Mouse (Mus musculus): Measurements from ENCODE around the gene Best2. TPM values are rescaled to one million over a fixed set of nuclear protein-coding genes. Genes with fewer than 3 reads are reported as not detected.

The Best2 gene
- total and polyA plus RNA-seq, 3 experiments = 0.04 to 0.13 TPM; not detected in 1

- Histone ChIP-seq H3K4me1 (ENCODE audit: control insufficient read depth in 1 of 2, insufficient read depth in 2 of 2, low read length in 2 of 2) (peaks cover 11 to 61% of the 10 kb centered on the region in 2 experiments), H3K27me3 (ENCODE audit: control insufficient read depth in 1 of 2, insufficient read depth in 2 of 2, low read length in 2 of 2) (no peaks in the 10 kb centered on the region), H3K4me3 (ENCODE audit: control insufficient read depth in 1 of 2, insufficient read depth in 1 of 2, low read depth in 2 of 2, low read length in 2 of 2) (peak overlapping the region in 1 of 2 experiments; percentile 65; a peak in 2 of 4 replicates)
Measured at GRCm38 (mm10) chr8:84984294-84985048, 29.9 kb downstream of the Best2 start.

GRCm38 (mm10) chr8:84982499-84983011 lies 31.8 kb downstream of the Best2 start:
- no peaks in the 10 kb centered on the region for H3K27me3 ChIP-seq (ENCODE audit: control insufficient read depth in 1 of 2, insufficient read depth in 2 of 2, low read length in 2 of 2)
- peak overlapping the region; percentile 83 for H3K9ac ChIP-seq (ENCODE audit: control insufficient read depth, low read depth, low read length, poor library complexity, severe bottlenecking)
- H3K36me3 ChIP-seq (ENCODE audit: control insufficient read depth in 1 of 2, insufficient read depth in 2 of 2, low read length in 2 of 2) = peaks cover 0 to 48% of the 10 kb centered on the region in 2 experiments; a peak in 2 of 4 replicates
- TF ChIP-seq BHLHE40 (IDR thresholded peaks at IDR 0.05; ENCODE audit: borderline replicate concordance, low read depth, low read length) (0 out of 2 replicates have a peak, but pooled peaks have one; percentile 13), ELF1 (IDR thresholded peaks at IDR 0.05; ENCODE audit: low read depth, low read length) (no peak), POLR2A (IDR thresholded peaks at IDR 0.05; ENCODE audit: control insufficient read depth in 1 of 2, insufficient read depth in 1 of 2, low read depth in 1 of 2, low read length in 2 of 2, poor library complexity in 1 of 2) (peak in 1 of 2 experiments; percentile 40; a peak in 1 of 4 replicates), MEF2A (IDR thresholded peaks at IDR 0.05; ENCODE audit: extremely low read depth, insufficient replicate concordance, low read depth, low read length, poor library complexity, severe bottlenecking) (no peak), SIN3A (IDR thresholded peaks at IDR 0.05; ENCODE audit: low read length) (peak; percentile 50; the same call in 1 of the 2 replicates), ZC3H11A (IDR thresholded peaks at IDR 0.05; ENCODE audit: low read depth, low read length) (no peak), MAZ (IDR thresholded peaks at IDR 0.05; ENCODE audit: low read depth, low read length) (0 out of 2 replicates have a peak, but pooled peaks have one; percentile 64), ZNF384 (IDR thresholded peaks at IDR 0.05; ENCODE audit: low read depth, low read length) (no peak), CHD2 (IDR thresholded peaks at IDR 0.05; ENCODE audit: low read length) (no peak), MAX (IDR thresholded peaks at IDR 0.05; ENCODE audit: low read length) (no peak), KAT2A (conservative IDR thresholded peaks at IDR 0.05; ENCODE audit: low read depth, low read length) (no peak), TAL1 (IDR thresholded peaks at IDR 0.05; ENCODE audit: low read length) (peak; percentile 32; the same call in 1 of the 2 replicates), RCOR1 (IDR thresholded peaks at IDR 0.05; ENCODE audit: low read depth, low read length) (no peak), TCF12 (IDR thresholded peaks at IDR 0.05; ENCODE audit: low read depth, low read length) (peak; percentile 24; the same call in 1 of the 2 replicates), TBP (IDR thresholded peaks at IDR 0.05; ENCODE audit: low read depth, low read length) (0 out of 2 replicates have a peak, but pooled peaks have one; percentile 10), CTCF (IDR thresholded peaks at IDR 0.05 in 2 of 3, conservative IDR thresholded peaks at IDR 0.05 in 1 of 3; ENCODE audit: control insufficient read depth in 1 of 3, insufficient read depth in 1 of 3, low read depth in 2 of 3, low read length in 3 of 3, poor library complexity in 1 of 3, severe bottlenecking in 1 of 3) (no peak), HCFC1 (IDR thresholded peaks at IDR 0.05; ENCODE audit: low read depth, low read length) (peak; percentile 23; the same call in 1 of the 2 replicates), EP300 (IDR thresholded peaks at IDR 0.05; ENCODE audit: low read depth in 1 of 2, low read length in 2 of 2) (peak in 1 of 2 experiments; percentile 24; a peak in 1 of 4 replicates), MYC (IDR thresholded peaks at IDR 0.05; ENCODE audit: low read depth, low read length) (peak; percentile 64; the same call in 1 of the 2 replicates), USF2 (IDR thresholded peaks at IDR 0.05; ENCODE audit: borderline replicate concordance in 1 of 2, insufficient read depth in 1 of 2, low read depth in 1 of 2, low read length in 2 of 2) (no peak), MXI1 (IDR thresholded peaks at IDR 0.05; ENCODE audit: low read depth, low read length) (no peak)
- no peaks in the 10 kb centered on the region for H3K9me3 ChIP-seq (replicated peaks; ENCODE audit: insufficient read depth, low read length)
- H3K79me2 ChIP-seq (ENCODE audit: control insufficient read depth, insufficient read depth, low read length, poor library complexity) = peaks cover 16% of the 10 kb centered on the region
- peak; percentile 84 for DNase-seq (ENCODE audit: low read depth, low spot score)
- H3K4me1 ChIP-seq (ENCODE audit: control insufficient read depth in 1 of 2, insufficient read depth in 2 of 2, low read length in 2 of 2) = peaks cover 11 to 63% of the 10 kb centered on the region in 2 experiments
- H3K27ac ChIP-seq (ENCODE audit: control insufficient read depth, low read depth, low read length) = peak overlapping the region; percentile 99
- H3K4me3 ChIP-seq (ENCODE audit: control insufficient read depth in 1 of 2, insufficient read depth in 1 of 2, low read depth in 2 of 2, low read length in 2 of 2) = no peak overlapping the region

More at GRCm38 (mm10) chr8:84984294-84985048, 29.9 kb downstream of the Best2 start:
- Histone ChIP-seq H3K9me3 (replicated peaks; ENCODE audit: insufficient read depth, low read length) (no peaks in the 10 kb centered on the region), H3K27ac (ENCODE audit: control insufficient read depth, low read depth, low read length) (peak overlapping the region; percentile 91), H3K36me3 (ENCODE audit: control insufficient read depth in 1 of 2, insufficient read depth in 2 of 2, low read length in 2 of 2) (peaks cover 0 to 50% of the 10 kb centered on the region in 2 experiments; a peak in 2 of 4 replicates), H3K9ac (ENCODE audit: control insufficient read depth, low read depth, low read length, poor library complexity, severe bottlenecking) (peak overlapping the region; percentile 88), H3K79me2 (ENCODE audit: control insufficient read depth, insufficient read depth, low read length, poor library complexity) (peaks cover 6% of the 10 kb centered on the region; the same call in 1 of the 2 replicates)
- no peak for TF ChIP-seq NELFE (IDR thresholded peaks at IDR 0.05; ENCODE audit: low read depth, low read length)
- TF ChIP-seq MEF2A (IDR thresholded peaks at IDR 0.05; ENCODE audit: extremely low read depth, insufficient replicate concordance, low read depth, low read length, poor library complexity, severe bottlenecking) = no peak
- no peak for TF ChIP-seq ELF1 (IDR thresholded peaks at IDR 0.05; ENCODE audit: low read depth, low read length)
- no peak for TF ChIP-seq USF2 (IDR thresholded peaks at IDR 0.05; ENCODE audit: borderline replicate concordance in 1 of 2, insufficient read depth in 1 of 2, low read depth in 1 of 2, low read length in 2 of 2)
- 0 out of 4 replicates have a peak, but pooled peaks of 1 of the 2 experiments have one; percentile 26 for TF ChIP-seq POLR2A (IDR thresholded peaks at IDR 0.05; ENCODE audit: control insufficient read depth in 1 of 2, insufficient read depth in 1 of 2, low read depth in 1 of 2, low read length in 2 of 2, poor library complexity in 1 of 2)
- no peak for TF ChIP-seq E2F4 (IDR thresholded peaks at IDR 0.05; ENCODE audit: borderline replicate concordance, low read depth, low read length)
- TF ChIP-seq MAZ (IDR thresholded peaks at IDR 0.05; ENCODE audit: low read depth, low read length) = no peak
- no peak for TF ChIP-seq UBTF (IDR thresholded peaks at IDR 0.05; ENCODE audit: borderline replicate concordance, insufficient read depth, low read depth, low read length)
- no peak for TF ChIP-seq POLR2AphosphoS5 (IDR thresholded peaks at IDR 0.05; ENCODE audit: borderline replicate concordance, low read depth, low read length)
- no peak for DNase-seq (ENCODE audit: low read depth, low spot score)

Data from MEL (cell line).